Mouse (Mus musculus) hindbrain, embryonic 16.5 days (tissue): ENCODE measurements around the gene Elavl4. TPM values are rescaled to one million over a fixed set of nuclear protein-coding genes. Genes with fewer than 3 reads are reported as not detected.

Experiments used
- ATAC-seq: fragments of 200-750 bp; cut with Nextera tagmentation; 2 replicates; pipeline ENCODE4 v1.8.0; 2017; ENCODE audit warnings: moderate TSS enrichment, moderate library complexity
- H3K27ac ChIP-seq: fragments of 300-500 bp; sonication (generic); 2 replicates; pipeline ENCODE4 v1.5.1; 2014; ENCODE audit warnings: low read depth, mild to moderate bottlenecking, control low read depth, low read length, moderate library complexity
- H3K27me3 ChIP-seq: fragments of 300-500 bp; sonication (generic); replicated peaks from 2 replicates; pipeline ENCODE4 v1.6.1; 2014; ENCODE audit warnings: low read length; ENCODE audit not compliant: control insufficient read depth, insufficient read depth
- H3K36me3 ChIP-seq: fragments of 300-500 bp; sonication (generic); 2 replicates; pipeline ENCODE4 v1.6.1; 2014; ENCODE audit warnings: mild to moderate bottlenecking, low read length, moderate library complexity, mixed read lengths; ENCODE audit not compliant: control insufficient read depth, insufficient read depth
- H3K4me1 ChIP-seq: fragments of 300-500 bp; sonication (generic); 2 replicates; pipeline ENCODE4 v1.6.1; 2014; ENCODE audit warnings: low read depth, low read length; ENCODE audit not compliant: control insufficient read depth, insufficient read depth
- H3K4me2 ChIP-seq: fragments of 300-500 bp; sonication (generic); 2 replicates; pipeline ENCODE4 v1.6.1; 2014; ENCODE audit warnings: mild to moderate bottlenecking, low read length, control low read depth, moderate library complexity
- H3K4me3 ChIP-seq: fragments of 300-500 bp; sonication (generic); 2 replicates; pipeline ENCODE4 v1.5.1; 2014; ENCODE audit warnings: mild to moderate bottlenecking, low read length, control low read depth, moderate library complexity
- H3K9ac ChIP-seq: fragments of 300-500 bp; sonication (generic); 2 replicates; pipeline ENCODE4 v1.6.1; 2014; ENCODE audit warnings: low read depth, mild to moderate bottlenecking, control low read depth, low read length, moderate library complexity
- H3K9me3 ChIP-seq: fragments of 300-500 bp; sonication (generic); 2 replicates; pipeline ENCODE4 v1.6.1; 2014; ENCODE audit warnings: mild to moderate bottlenecking, low read length, moderate library complexity; ENCODE audit not compliant: control insufficient read depth
- WGBS: fragments of 180-500 bp; shearing (Covaris S2); extraction: QIAGEN DNeasy Blood & Tissue Kit; methylation state at CpG from one replicate; pipeline ENCODE4 v1.1.7; 2014; 5-methylcytosine and 5-hydroxymethylcytosine counted together
- polyA plus RNA-seq: library from polyadenylated mRNA; unstranded; fragments of >200 nt; fragmentation: Nextera tagmentation; extraction: Ambion mirVana; gene quantifications from 2 replicates; pipeline ENCODE4 v1.2.1, GENCODE M21; 2015

The Elavl4 gene
- polyA plus RNA-seq, 1 experiment from 2014 or later: 334 TPM

- peaks cover 4% of the 10 kb centered on the region for H3K36me3 ChIP-seq
- H3K27me3 ChIP-seq: no peaks in the 10 kb centered on the region
- no peaks in the 10 kb centered on the region for H3K4me1 ChIP-seq
- ATAC-seq: peak; percentile 50; the same call in 1 of the 2 replicates
- no peak overlapping the region for H3K4me3 ChIP-seq
- H3K27ac ChIP-seq: no peak overlapping the region
- no peak overlapping the region for H3K4me2 ChIP-seq
- H3K9ac ChIP-seq: no peak overlapping the region
- no peaks in the 10 kb centered on the region for H3K9me3 ChIP-seq
Measured at GRCm38 (mm10) chr4:110242879-110243278, 108.8 kb downstream of the Elavl4 start.

- peaks cover 3% of the 10 kb centered on the region; the same call in 1 of the 2 replicates for H3K36me3 ChIP-seq
- H3K9me3 ChIP-seq: no peaks in the 10 kb centered on the region
- no peak overlapping the region for H3K4me2 ChIP-seq
- no peaks in the 10 kb centered on the region for H3K4me1 ChIP-seq
- no peak for ATAC-seq
- 72% methylated on average over 1 of the region's 1 CpGs for WGBS
- H3K9ac ChIP-seq: no peak overlapping the region
- H3K4me3 ChIP-seq: no peak overlapping the region
- no peaks in the 10 kb centered on the region for H3K27me3 ChIP-seq
- no peak overlapping the region for H3K27ac ChIP-seq
Measured at GRCm38 (mm10) chr4:110234554-110234953, 117.2 kb downstream of the Elavl4 start.

GRCm38 (mm10) chr4:110232327-110232726, 119.4 kb downstream of the Elavl4 start:
- Histone ChIP-seq H3K36me3 (peaks cover 3% of the 10 kb centered on the region; the same call in 1 of the 2 replicates), H3K27ac (no peak overlapping the region), H3K4me3 (no peak overlapping the region), H3K4me2 (no peak overlapping the region), H3K27me3 (no peaks in the 10 kb centered on the region), H3K4me1 (no peaks in the 10 kb centered on the region), H3K9ac (no peak overlapping the region), H3K9me3 (no peaks in the 10 kb centered on the region)
- 0 out of 2 replicates have a peak, but pooled peaks have one; percentile 32 for ATAC-seq
- WGBS: 76% methylated on average over 3 of the region's 3 CpGs

- H3K9ac ChIP-seq: no peak overlapping the region
- no peak overlapping the region for H3K4me2 ChIP-seq
- 80% methylated on average over 4 of the region's 4 CpGs for WGBS
- H3K4me3 ChIP-seq: no peak overlapping the region
- H3K36me3 ChIP-seq: peaks cover 3% of the 10 kb centered on the region; the same call in 1 of the 2 replicates
- no peak for ATAC-seq
- no peak overlapping the region for H3K27ac ChIP-seq
- no peaks in the 10 kb centered on the region for H3K27me3 ChIP-seq
- H3K9me3 ChIP-seq: no peaks in the 10 kb centered on the region
- no peaks in the 10 kb centered on the region for H3K4me1 ChIP-seq
Measured at GRCm38 (mm10) chr4:110231799-110232198, 119.9 kb downstream of the Elavl4 start.

GRCm38 (mm10) chr4:110229652-110230051, 122.1 kb downstream of the Elavl4 start:
- H3K9ac ChIP-seq: no peak overlapping the region
- 97% methylated on average over 1 of the region's 1 CpGs for WGBS
- H3K4me3 ChIP-seq: no peak overlapping the region
- no peaks in the 10 kb centered on the region; the same call in 1 of the 2 replicates for H3K4me1 ChIP-seq
- no peak overlapping the region for H3K4me2 ChIP-seq
- H3K36me3 ChIP-seq: peaks cover 3% of the 10 kb centered on the region; the same call in 1 of the 2 replicates
- no peak for ATAC-seq
- H3K27me3 ChIP-seq: no peaks in the 10 kb centered on the region
- H3K9me3 ChIP-seq: no peaks in the 10 kb centered on the region
- H3K27ac ChIP-seq: no peak overlapping the region

- peaks cover 3% of the 10 kb centered on the region; the same call in 1 of the 2 replicates for H3K36me3 ChIP-seq
- H3K27me3 ChIP-seq: no peaks in the 10 kb centered on the region
- H3K27ac ChIP-seq: no peak overlapping the region
- no peaks in the 10 kb centered on the region; the same call in 1 of the 2 replicates for H3K4me1 ChIP-seq
- ATAC-seq: no peak
- no peak overlapping the region for H3K9ac ChIP-seq
- H3K4me2 ChIP-seq: no peak overlapping the region
- no peak overlapping the region for H3K4me3 ChIP-seq
- H3K9me3 ChIP-seq: no peaks in the 10 kb centered on the region
Measured at GRCm38 (mm10) chr4:110229238-110229637, 122.5 kb downstream of the Elavl4 start.

- ATAC-seq: no peak
- Histone ChIP-seq H3K4me1 (no peaks in the 10 kb centered on the region; the same call in 1 of the 2 replicates), H3K4me2 (no peak overlapping the region), H3K9ac (no peak overlapping the region), H3K27ac (no peak overlapping the region), H3K9me3 (no peaks in the 10 kb centered on the region), H3K36me3 (no peaks in the 10 kb centered on the region), H3K27me3 (no peaks in the 10 kb centered on the region), H3K4me3 (no peak overlapping the region)
- WGBS: 56% methylated on average over 8 of the region's 8 CpGs
Measured at GRCm38 (mm10) chr4:110227621-110228031, 124.1 kb downstream of the Elavl4 start.

- H3K27me3 ChIP-seq: no peaks in the 10 kb centered on the region
- no peaks in the 10 kb centered on the region; the same call in 1 of the 2 replicates for H3K4me1 ChIP-seq
- H3K9ac ChIP-seq: no peak overlapping the region
- no peak overlapping the region for H3K4me2 ChIP-seq
- H3K27ac ChIP-seq: no peak overlapping the region
- H3K9me3 ChIP-seq: no peaks in the 10 kb centered on the region
- ATAC-seq: no peak
- WGBS: 72% methylated on average over 10 of the region's 10 CpGs
- H3K36me3 ChIP-seq: no peaks in the 10 kb centered on the region
- no peak overlapping the region for H3K4me3 ChIP-seq
Measured at GRCm38 (mm10) chr4:110225492-110225891, 126.2 kb downstream of the Elavl4 start.

- H3K4me1 ChIP-seq: peaks cover under 1% of the 10 kb centered on the region; the same call in 1 of the 2 replicates
- no peaks in the 10 kb centered on the region for H3K27me3 ChIP-seq
- no peak overlapping the region for H3K9ac ChIP-seq
- H3K4me2 ChIP-seq: no peak overlapping the region
- ATAC-seq: no peak
- 0 out of 2 replicates have a peak, but pooled peaks cover 3% of the 10 kb centered on the region for H3K36me3 ChIP-seq
- H3K9me3 ChIP-seq: no peaks in the 10 kb centered on the region
- WGBS: 88% methylated on average over 5 of the region's 5 CpGs
- H3K4me3 ChIP-seq: no peak overlapping the region
- H3K27ac ChIP-seq: no peak overlapping the region
Measured at GRCm38 (mm10) chr4:110218819-110219218, 132.9 kb downstream of the Elavl4 start.
